Mouse (Mus musculus): ENCODE measurements at regions not wholly inside any gene's neighbourhood (a gene's known extent, or its start where the extent isn't known, plus 50 kb on each side); places are given as distances from the start of the nearest gene placed in this dataset.

- TF ChIP-seq POLR2A (IDR thresholded peaks at IDR 0.05; ENCODE audit: control insufficient read depth, low read depth, low read length) (no peak), CTCF (IDR thresholded peaks at IDR 0.05; ENCODE audit: control insufficient read depth, insufficient read depth, insufficient replicate concordance, low read depth, low read length) (no peak)
- H3K4me3 ChIP-seq (ENCODE audit: control insufficient read depth, low read depth, low read length), result no peak overlapping the region
- H3K36me3 ChIP-seq (ENCODE audit: control insufficient read depth, insufficient read depth, low read length), result no peaks in the 10 kb centered on the region
- no peak overlapping the region for H3K27ac ChIP-seq (ENCODE audit: control insufficient read depth, insufficient read depth, low read depth, low read length)
- H3K4me1 ChIP-seq (ENCODE audit: control insufficient read depth, insufficient read depth, low read length), result peaks cover 5% of the 10 kb centered on the region; the same call in 1 of the 2 replicates
- H3K27me3 ChIP-seq (ENCODE audit: control insufficient read depth, insufficient read depth, low read length), result no peaks in the 10 kb centered on the region
Observed at GRCm38 (mm10) chr13:39351606-39352005, 390.9 kb upstream of the Slc35b3 start.

- TF ChIP-seq POLR2A (IDR thresholded peaks at IDR 0.05; ENCODE audit: control insufficient read depth, low read depth, low read length) (no peak), CTCF (IDR thresholded peaks at IDR 0.05; ENCODE audit: control insufficient read depth, insufficient read depth, insufficient replicate concordance, low read depth, low read length) (no peak)
- Histone ChIP-seq H3K36me3 (ENCODE audit: control insufficient read depth, insufficient read depth, low read length) (no peaks in the 10 kb centered on the region), H3K4me1 (ENCODE audit: control insufficient read depth, insufficient read depth, low read length) (peaks cover 5% of the 10 kb centered on the region; the same call in 1 of the 2 replicates), H3K4me3 (ENCODE audit: control insufficient read depth, low read depth, low read length) (no peak overlapping the region), H3K27ac (ENCODE audit: control insufficient read depth, insufficient read depth, low read depth, low read length) (no peak overlapping the region), H3K27me3 (ENCODE audit: control insufficient read depth, insufficient read depth, low read length) (no peaks in the 10 kb centered on the region)
Observed at GRCm38 (mm10) chr13:39350668-39351067, 390.0 kb upstream of the Slc35b3 start.

GRCm38 (mm10) chr13:39347761-39348160, 387.1 kb upstream of the Slc35b3 start:
- H3K36me3 ChIP-seq (ENCODE audit: control insufficient read depth, insufficient read depth, low read length), result no peaks in the 10 kb centered on the region
- H3K4me1 ChIP-seq (ENCODE audit: control insufficient read depth, insufficient read depth, low read length), result peaks cover 5% of the 10 kb centered on the region; the same call in 1 of the 2 replicates
- TF ChIP-seq POLR2A (IDR thresholded peaks at IDR 0.05; ENCODE audit: control insufficient read depth, low read depth, low read length), result no peak
- no peak for TF ChIP-seq CTCF (IDR thresholded peaks at IDR 0.05; ENCODE audit: control insufficient read depth, insufficient read depth, insufficient replicate concordance, low read depth, low read length)
- H3K27ac ChIP-seq (ENCODE audit: control insufficient read depth, insufficient read depth, low read depth, low read length), result no peak overlapping the region
- H3K4me3 ChIP-seq (ENCODE audit: control insufficient read depth, low read depth, low read length), result no peak overlapping the region
- no peaks in the 10 kb centered on the region for H3K27me3 ChIP-seq (ENCODE audit: control insufficient read depth, insufficient read depth, low read length)

DNA sequence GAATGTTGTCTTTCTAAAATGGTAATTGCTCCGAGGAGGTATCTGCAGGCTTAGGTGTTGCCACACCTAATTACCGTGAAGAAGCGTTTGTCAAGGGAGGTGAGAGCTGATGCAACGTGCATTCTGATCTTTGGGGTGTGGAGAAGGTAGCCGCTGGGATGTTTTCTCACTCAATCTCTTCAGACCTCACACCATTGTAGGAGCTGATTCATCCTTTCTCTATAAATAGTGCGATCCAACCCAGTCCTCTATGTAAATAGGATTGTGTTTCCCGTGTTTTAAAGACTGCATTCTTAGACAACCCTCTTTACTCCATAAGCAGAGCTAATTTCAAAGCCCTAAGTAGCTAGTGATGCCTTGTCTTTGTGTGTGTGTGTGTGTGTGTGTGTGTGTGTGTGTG, 374.2 kb upstream of the Slc35b3 start:
- Histone ChIP-seq H3K4me3 (ENCODE audit: control insufficient read depth, low read depth, low read length) (no peak overlapping the region), H3K36me3 (ENCODE audit: control insufficient read depth, insufficient read depth, low read length) (no peaks in the 10 kb centered on the region), H3K4me1 (ENCODE audit: control insufficient read depth, insufficient read depth, low read length) (no peaks in the 10 kb centered on the region), H3K27ac (ENCODE audit: control insufficient read depth, insufficient read depth, low read depth, low read length) (no peak overlapping the region), H3K27me3 (ENCODE audit: control insufficient read depth, insufficient read depth, low read length) (no peaks in the 10 kb centered on the region)
- TF ChIP-seq CTCF (IDR thresholded peaks at IDR 0.05; ENCODE audit: control insufficient read depth, insufficient read depth, insufficient replicate concordance, low read depth, low read length) (no peak), POLR2A (IDR thresholded peaks at IDR 0.05; ENCODE audit: control insufficient read depth, low read depth, low read length) (no peak)

DNA sequence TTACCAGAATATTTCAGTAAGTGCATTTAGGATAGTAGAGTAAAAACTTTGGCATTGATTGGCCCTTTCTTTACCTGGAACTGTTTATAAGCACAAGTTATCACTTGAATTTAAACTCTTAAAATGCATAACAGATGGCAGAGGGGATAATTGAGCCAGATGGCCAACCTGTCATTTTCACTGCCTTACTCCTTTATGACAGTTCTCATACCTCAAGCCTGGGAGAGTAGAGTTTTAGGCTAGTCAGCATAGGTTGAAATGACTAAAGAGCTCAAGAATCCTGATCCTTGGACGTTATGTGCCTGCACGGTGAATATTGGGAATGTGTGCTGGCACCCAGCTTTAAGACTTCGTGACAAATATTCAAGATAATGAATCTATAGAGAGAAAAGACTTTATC, 369.1 kb upstream of the Slc35b3 start:
- TF ChIP-seq CTCF (IDR thresholded peaks at IDR 0.05; ENCODE audit: control insufficient read depth, insufficient read depth, insufficient replicate concordance, low read depth, low read length) (no peak), POLR2A (IDR thresholded peaks at IDR 0.05; ENCODE audit: control insufficient read depth, low read depth, low read length) (no peak)

DNA sequence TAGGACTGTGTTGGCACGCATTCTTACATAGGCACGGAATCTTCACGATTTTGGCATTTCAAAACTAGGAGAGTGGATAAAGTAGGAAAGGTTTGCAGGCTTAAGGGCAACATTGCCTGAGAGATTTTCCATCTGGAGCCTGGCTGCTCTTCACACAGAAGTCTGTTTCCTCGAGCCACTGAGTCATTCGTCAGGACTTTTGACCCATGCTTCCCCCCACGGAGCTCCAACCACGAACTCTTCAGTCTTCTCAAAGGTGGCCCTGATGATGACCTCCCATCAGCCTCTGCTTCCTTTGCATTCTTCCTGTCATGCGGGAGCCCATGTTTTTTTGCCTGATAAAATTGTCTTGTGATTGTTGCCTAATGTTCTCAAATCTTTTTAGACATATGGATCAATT, 365.5 kb upstream of the Slc35b3 start:
- TF ChIP-seq CTCF (IDR thresholded peaks at IDR 0.05; ENCODE audit: control insufficient read depth, insufficient read depth, insufficient replicate concordance, low read depth, low read length) (no peak), POLR2A (IDR thresholded peaks at IDR 0.05; ENCODE audit: control insufficient read depth, low read depth, low read length) (no peak)
- no peak overlapping the region for H3K27ac ChIP-seq (ENCODE audit: control insufficient read depth, insufficient read depth, low read depth, low read length)
- no peaks in the 10 kb centered on the region for H3K27me3 ChIP-seq (ENCODE audit: control insufficient read depth, insufficient read depth, low read length)
- no peaks in the 10 kb centered on the region for H3K36me3 ChIP-seq (ENCODE audit: control insufficient read depth, insufficient read depth, low read length)
- H3K4me1 ChIP-seq (ENCODE audit: control insufficient read depth, insufficient read depth, low read length), result no peaks in the 10 kb centered on the region
- no peak overlapping the region for H3K4me3 ChIP-seq (ENCODE audit: control insufficient read depth, low read depth, low read length)

More for the DNA sequence above, 369.1 kb upstream of the Slc35b3 start:
- no peaks in the 10 kb centered on the region for H3K4me1 ChIP-seq (ENCODE audit: control insufficient read depth, insufficient read depth, low read length)
- H3K4me3 ChIP-seq (ENCODE audit: control insufficient read depth, low read depth, low read length), result no peak overlapping the region
- no peaks in the 10 kb centered on the region for H3K36me3 ChIP-seq (ENCODE audit: control insufficient read depth, insufficient read depth, low read length)
- no peaks in the 10 kb centered on the region for H3K27me3 ChIP-seq (ENCODE audit: control insufficient read depth, insufficient read depth, low read length)
- no peak overlapping the region for H3K27ac ChIP-seq (ENCODE audit: control insufficient read depth, insufficient read depth, low read depth, low read length)

GRCm38 (mm10) chr13:39321111-39321510, 360.4 kb upstream of the Slc35b3 start:
- Histone ChIP-seq H3K4me1 (ENCODE audit: control insufficient read depth, insufficient read depth, low read length) (no peaks in the 10 kb centered on the region), H3K27me3 (ENCODE audit: control insufficient read depth, insufficient read depth, low read length) (no peaks in the 10 kb centered on the region), H3K27ac (ENCODE audit: control insufficient read depth, insufficient read depth, low read depth, low read length) (no peak overlapping the region), H3K4me3 (ENCODE audit: control insufficient read depth, low read depth, low read length) (no peak overlapping the region), H3K36me3 (ENCODE audit: control insufficient read depth, insufficient read depth, low read length) (no peaks in the 10 kb centered on the region)
- TF ChIP-seq CTCF (IDR thresholded peaks at IDR 0.05; ENCODE audit: control insufficient read depth, insufficient read depth, insufficient replicate concordance, low read depth, low read length) (no peak), POLR2A (IDR thresholded peaks at IDR 0.05; ENCODE audit: control insufficient read depth, low read depth, low read length) (no peak)

DNA sequence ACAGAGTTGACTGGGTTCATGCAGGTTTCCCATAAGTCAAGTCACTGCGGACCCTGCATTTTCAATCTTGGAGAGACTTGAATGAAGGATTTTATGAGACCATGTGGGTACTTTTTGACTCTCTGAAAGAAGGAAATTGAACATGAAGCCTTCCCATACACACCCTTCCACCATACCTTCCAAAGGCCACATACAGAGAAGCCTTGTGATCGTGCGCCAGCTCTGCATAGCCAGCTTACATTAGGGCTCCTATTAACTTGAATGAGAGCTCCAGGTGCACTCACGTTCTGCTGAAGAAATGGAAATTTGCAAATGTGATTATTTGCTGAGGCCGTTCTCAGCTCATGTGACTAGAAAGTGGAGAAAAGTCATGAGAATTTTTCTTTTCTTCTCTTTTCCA, 349.1 kb upstream of the Slc35b3 start:
- H3K27me3 ChIP-seq (ENCODE audit: control insufficient read depth, insufficient read depth, low read length), result no peaks in the 10 kb centered on the region
- no peak overlapping the region for H3K27ac ChIP-seq (ENCODE audit: control insufficient read depth, insufficient read depth, low read depth, low read length)
- H3K4me3 ChIP-seq (ENCODE audit: control insufficient read depth, low read depth, low read length), result no peak overlapping the region
- no peaks in the 10 kb centered on the region; the same call in 1 of the 2 replicates for H3K4me1 ChIP-seq (ENCODE audit: control insufficient read depth, insufficient read depth, low read length)
- TF ChIP-seq CTCF (IDR thresholded peaks at IDR 0.05; ENCODE audit: control insufficient read depth, insufficient read depth, insufficient replicate concordance, low read depth, low read length) (no peak), POLR2A (IDR thresholded peaks at IDR 0.05; ENCODE audit: control insufficient read depth, low read depth, low read length) (no peak)
- no peaks in the 10 kb centered on the region for H3K36me3 ChIP-seq (ENCODE audit: control insufficient read depth, insufficient read depth, low read length)

Measured in testis, adult 2 months (tissue).